Mouse (Mus musculus) myocyte (in vitro differentiated cells): ENCODE data around the gene Rplp2. TPM values are rescaled to one million over a fixed set of nuclear protein-coding genes. Genes with fewer than 3 reads are reported as not detected.

Source experiments
- H3K27me3 ChIP-seq: one replicate; pipeline ENCODE4 v1.6.1; 2011; ENCODE audit not compliant: control insufficient read depth, insufficient read depth, insufficient read length
- H3K36me3 ChIP-seq: one replicate; pipeline ENCODE4 v1.6.1; 2011; ENCODE audit not compliant: control insufficient read depth, insufficient read depth
- H3K4me2 ChIP-seq: one replicate; pipeline ENCODE4 v1.6.1; 2011; ENCODE audit warnings: low read depth, control low read depth
- H3K4me3 ChIP-seq: one replicate; pipeline ENCODE4 v1.5.1; 2011; ENCODE audit warnings: mild to moderate bottlenecking, control low read depth, moderate library complexity
- H3K79me2 ChIP-seq: one replicate; pipeline ENCODE4 v1.6.1; 2011; ENCODE audit not compliant: control insufficient read depth, insufficient read depth
- H3ac ChIP-seq: one replicate; pipeline ENCODE4 v1.6.1; 2011; ENCODE audit not compliant: control insufficient read depth, insufficient read length
- E2F4 ChIP-seq: IDR thresholded peaks from one replicate; pipeline ENCODE4 v1.6.1; 2011; ENCODE audit warnings: mild to moderate bottlenecking, control low read depth, moderate library complexity; ENCODE audit not compliant: insufficient read depth
- MAX ChIP-seq: IDR thresholded peaks from one replicate; pipeline ENCODE4 v1.6.1; 2011; ENCODE audit warnings: low read depth, mild to moderate bottlenecking, control low read depth
- MYOD1 ChIP-seq, 3 experiments: IDR thresholded peaks; one replicate each; pipeline ENCODE4 v1.6.1; 2011; ENCODE audit warnings: control low read depth in 2 of 3, low read depth in 2 of 3, mild to moderate bottlenecking in 2 of 3, moderate library complexity in 1 of 3; ENCODE audit not compliant: insufficient read length in 2 of 3, control insufficient read depth in 1 of 3
- MYOG ChIP-seq, 3 experiments: IDR thresholded peaks; one replicate each; pipeline ENCODE4 v1.6.1; 2011; ENCODE audit warnings: control low read depth in 2 of 3, low read depth in 2 of 3, mild to moderate bottlenecking in 2 of 3; ENCODE audit not compliant: insufficient read length in 2 of 3, control insufficient read depth in 1 of 3, insufficient read depth in 1 of 3
- POLR2A ChIP-seq: IDR thresholded peaks from one replicate; pipeline ENCODE4 v1.6.1; 2011; ENCODE audit warnings: low read depth, mild to moderate bottlenecking, control low read depth, moderate library complexity; ENCODE audit not compliant: insufficient read length
- POLR2AphosphoS2 ChIP-seq: IDR thresholded peaks from one replicate; pipeline ENCODE4 v1.6.1; 2011; ENCODE audit warnings: low read depth, control low read depth; ENCODE audit not compliant: insufficient read length
- REST ChIP-seq: IDR thresholded peaks from one replicate; pipeline ENCODE4 v1.6.1; 2011; ENCODE audit warnings: mild to moderate bottlenecking, control low read depth, moderate library complexity; ENCODE audit not compliant: insufficient read depth, insufficient read length
- SRF ChIP-seq: IDR thresholded peaks from one replicate; pipeline ENCODE4 v1.6.1; 2011; ENCODE audit warnings: low read depth; ENCODE audit not compliant: control insufficient read depth, insufficient read length
- TCF3 ChIP-seq: IDR thresholded peaks from one replicate; pipeline ENCODE4 v1.6.1; 2011; ENCODE audit warnings: low read depth, control low read depth; ENCODE audit not compliant: insufficient read length
- USF1 ChIP-seq: IDR thresholded peaks from one replicate; pipeline ENCODE4 v1.6.1; 2011; ENCODE audit warnings: low read depth, mild to moderate bottlenecking, control low read depth, moderate library complexity
- polyA plus RNA-seq: library from polyadenylated mRNA; unstranded; fragments of >200 nt; fragmentation: generic; extraction: Trizol; gene quantifications from one replicate; pipeline ENCODE4 v1.2.1, GENCODE M21; 2012; ENCODE audit warnings: missing spikeins

The Rplp2 gene
- polyA plus RNA-seq, 1 experiment: 5,265 TPM

GRCm38 (mm10) chr7:141476226-141476980, 29.2 kb downstream of the Rplp2 start:
- Histone ChIP-seq H3ac (peak overlapping the region; percentile 72), H3K4me2 (peak overlapping the region; percentile 95)
- peak; percentile 47 for TF ChIP-seq POLR2A
- TF ChIP-seq TCF3: no peak
- TF ChIP-seq MYOD1 (IDR thresholded peaks at IDR 0.05; ENCODE audit: control insufficient read depth in 1 of 3, insufficient read length in 2 of 3, low read depth in 2 of 3): peak in 1 of 3 experiments; percentile 16
- no peak for TF ChIP-seq REST
- TF ChIP-seq MYOG (IDR thresholded peaks at IDR 0.05; ENCODE audit: control insufficient read depth in 1 of 3, insufficient read depth in 1 of 3, insufficient read length in 2 of 3, low read depth in 2 of 3): peak in 1 of 3 experiments; percentile 49

GRCm38 (mm10) chr7:141476981-141477370, 29.8 kb downstream of the Rplp2 start:
- Histone ChIP-seq H3K79me2 (peaks cover 67% of the 10 kb centered on the region), H3K4me3 (peak overlapping the region; percentile 80), H3K27me3 (no peaks in the 10 kb centered on the region), H3K4me2 (peak overlapping the region; percentile 95), H3ac (peak overlapping the region; percentile 72), H3K36me3 (peaks cover 9% of the 10 kb centered on the region)
- TF ChIP-seq SRF (no peak), MAX (no peak), REST (no peak), POLR2A (no peak), POLR2AphosphoS2 (peak; percentile 15), TCF3 (no peak)

More at GRCm38 (mm10) chr7:141476226-141476980, 29.2 kb downstream of the Rplp2 start:
- Histone ChIP-seq H3K36me3 (peaks cover 11% of the 10 kb centered on the region), H3K27me3 (no peaks in the 10 kb centered on the region), H3K79me2 (peaks cover 68% of the 10 kb centered on the region), H3K4me3 (peak overlapping the region; percentile 80)

- Histone ChIP-seq H3K27me3 (no peaks in the 10 kb centered on the region), H3ac (no peak overlapping the region), H3K4me2 (peak overlapping the region; percentile 95), H3K79me2 (peaks cover 60% of the 10 kb centered on the region), H3K4me3 (peak overlapping the region; percentile 80), H3K36me3 (peaks cover 2% of the 10 kb centered on the region)
- peak; percentile 50 for TF ChIP-seq POLR2AphosphoS2
- TF ChIP-seq E2F4: no peak
These were observed 30.6 kb downstream of the Rplp2 start for GRCm38 (mm10) chr7:141477578-141478269.

GRCm38 (mm10) chr7:141478270-141478748, 31.1 kb downstream of the Rplp2 start:
- H3K4me3 ChIP-seq: no peak overlapping the region
- H3ac ChIP-seq: no peak overlapping the region
- TF ChIP-seq TCF3: no peak
- TF ChIP-seq MYOG (IDR thresholded peaks at IDR 0.05; ENCODE audit: control insufficient read depth in 1 of 3, insufficient read depth in 1 of 3, insufficient read length in 2 of 3, low read depth in 2 of 3): no peak
- no peak for TF ChIP-seq POLR2A
- TF ChIP-seq POLR2AphosphoS2: no peak
- TF ChIP-seq USF1: no peak
- TF ChIP-seq REST: no peak
- TF ChIP-seq E2F4: no peak
- TF ChIP-seq SRF: no peak
- no peak for TF ChIP-seq MAX
- peak overlapping the region; percentile 95 for H3K4me2 ChIP-seq
- H3K27me3 ChIP-seq: no peaks in the 10 kb centered on the region
- H3K79me2 ChIP-seq: peaks cover 56% of the 10 kb centered on the region
- H3K36me3 ChIP-seq: no peaks in the 10 kb centered on the region

GRCm38 (mm10) chr7:141480842-141481497, 33.8 kb downstream of the Rplp2 start:
- no peak overlapping the region for H3ac ChIP-seq
- H3K27me3 ChIP-seq: no peaks in the 10 kb centered on the region
- no peak for TF ChIP-seq POLR2AphosphoS2
- no peak for TF ChIP-seq E2F4
- H3K4me2 ChIP-seq: no peak overlapping the region
- H3K4me3 ChIP-seq: no peak overlapping the region
- H3K79me2 ChIP-seq: peaks cover 44% of the 10 kb centered on the region
- no peaks in the 10 kb centered on the region for H3K36me3 ChIP-seq
